Mouse (Mus musculus): ENCODE data around the gene Tln2.

The Tln2 gene

GRCm38 (mm10) chr9:67195306-67195705 lies 364.2 kb downstream of the Tln2 start:
- no peak for DNase-seq

GRCm38 (mm10) chr9:67191488-67192331 lies 367.8 kb downstream of the Tln2 start:
- no peak for DNase-seq

DNA sequence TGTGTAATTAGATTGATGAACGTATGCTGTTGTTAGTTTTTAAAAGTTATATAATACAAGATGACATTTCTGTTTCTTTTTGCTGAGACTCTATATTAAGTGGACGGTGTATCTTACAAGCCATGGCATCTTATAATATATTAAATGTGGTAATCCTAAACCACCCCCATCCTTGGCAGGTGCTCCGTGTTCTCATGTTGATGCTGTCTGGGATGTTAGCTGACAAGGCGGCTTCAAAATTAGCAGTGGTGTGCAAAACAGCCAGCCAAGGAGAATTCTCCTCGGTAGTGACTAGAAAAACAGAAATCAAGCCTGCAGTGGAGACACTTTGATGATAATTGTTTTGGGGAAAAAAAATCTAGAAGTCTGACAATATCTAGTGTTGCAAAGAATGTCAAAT lies 371.8 kb downstream of the Tln2 start:
- DNase-seq = no peak

DNA sequence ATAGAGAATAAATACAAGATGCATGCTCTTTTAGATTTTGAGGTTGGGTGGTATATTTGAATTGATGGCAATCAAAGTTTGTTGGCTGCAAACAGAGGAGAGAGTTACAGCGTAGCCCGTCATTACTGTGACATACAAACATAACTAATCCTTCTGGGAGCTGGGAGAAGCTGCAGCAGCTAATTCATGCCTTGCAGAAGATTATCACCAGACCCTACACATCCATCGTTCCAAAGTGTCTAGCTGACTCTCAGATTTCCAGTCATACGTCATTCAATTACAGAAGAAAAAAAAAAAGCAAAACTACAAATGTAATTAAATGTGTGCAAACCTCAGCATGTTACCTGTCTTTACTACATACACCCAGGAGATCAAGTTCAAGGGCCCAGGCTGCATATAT lies 372.3 kb downstream of the Tln2 start:
- DNase-seq = no peak

- DNase-seq = no peak
Measured at GRCm38 (mm10) chr9:67184556-67184955, 374.9 kb downstream of the Tln2 start.

DNA sequence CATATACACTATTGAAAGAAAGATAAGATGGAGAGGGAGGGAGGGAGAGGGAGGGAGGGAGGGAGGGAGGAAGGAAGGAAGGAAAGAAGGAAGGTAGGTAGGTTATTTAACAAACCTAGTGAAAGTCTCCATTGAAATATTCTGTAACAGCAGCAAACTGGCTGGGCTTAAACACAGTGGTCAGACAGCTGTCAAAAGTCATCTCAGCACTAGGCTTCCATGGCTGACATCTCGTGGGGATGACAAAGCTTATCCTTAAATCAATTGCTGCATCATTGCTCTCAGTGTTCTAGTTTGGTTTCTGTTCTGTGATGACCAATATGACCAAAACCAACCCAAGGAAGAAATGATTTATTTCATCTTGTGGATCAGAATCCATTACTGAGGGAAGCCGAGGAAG lies 376.0 kb downstream of the Tln2 start:
- no peak for DNase-seq

GRCm38 (mm10) chr9:67182006-67182405 lies 377.5 kb downstream of the Tln2 start:
- no peak for DNase-seq

DNA sequence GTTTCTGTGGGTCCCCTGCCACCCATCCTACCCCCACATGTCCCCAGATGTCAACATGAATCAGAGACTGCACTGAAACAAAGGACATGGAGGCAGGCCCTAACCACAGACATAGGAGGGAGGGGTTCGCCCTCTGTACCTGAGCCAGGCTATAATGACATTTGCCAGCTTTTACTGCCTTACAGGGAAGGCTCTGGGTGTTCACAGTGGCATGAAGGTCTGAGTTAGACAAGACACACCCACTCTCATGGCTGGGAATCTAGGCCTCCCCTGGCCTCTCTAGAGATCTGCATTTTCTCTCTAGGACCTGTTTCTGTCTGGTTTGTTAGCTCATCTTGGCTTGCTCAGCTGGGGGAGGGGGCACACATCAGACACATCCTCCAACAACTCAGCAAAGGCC lies 380.8 kb downstream of the Tln2 start:
- DNase-seq = no peak

GRCm38 (mm10) chr9:67178203-67178602 lies 381.3 kb downstream of the Tln2 start:
- no peak for DNase-seq

- no peak for DNase-seq
Measured at GRCm38 (mm10) chr9:67176073-67176472, 383.4 kb downstream of the Tln2 start.

DNA sequence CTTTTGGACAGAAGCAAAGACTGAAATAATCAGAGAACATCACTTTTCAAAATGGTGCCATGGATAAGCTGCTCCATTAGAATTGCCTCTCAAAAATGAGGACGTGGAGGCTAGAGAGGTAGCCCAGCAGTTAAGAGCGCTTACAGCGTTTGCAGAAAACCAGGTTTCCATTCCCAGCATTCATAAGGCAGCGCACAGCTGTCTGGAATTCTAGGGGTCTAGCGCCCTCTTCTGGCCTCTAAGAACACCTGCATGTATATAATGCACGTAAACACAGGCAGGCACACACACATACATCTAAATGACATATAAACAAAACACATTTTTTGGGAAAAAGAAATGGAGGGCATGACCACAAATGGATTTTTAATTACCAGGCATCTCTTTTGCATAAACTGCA lies 385.7 kb downstream of the Tln2 start:
- no peak for DNase-seq

DNA sequence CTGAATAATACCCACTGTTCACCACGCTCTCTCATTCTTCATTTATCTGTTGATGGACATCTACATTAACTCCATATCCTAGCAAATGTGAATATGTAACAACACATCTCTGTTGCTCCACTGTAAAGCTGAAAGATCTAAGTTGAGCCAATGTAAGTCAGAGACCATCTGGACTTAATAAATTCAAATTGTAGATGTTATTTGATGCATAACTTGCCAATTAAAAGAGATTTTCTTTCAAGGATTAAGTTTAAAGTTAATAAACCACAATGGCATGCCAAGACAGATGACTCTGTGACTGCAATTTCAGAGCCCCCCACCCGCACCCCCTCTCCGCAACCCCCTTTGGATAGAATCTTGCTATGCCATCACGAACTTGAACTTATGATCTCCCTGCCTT lies 386.3 kb downstream of the Tln2 start:
- no peak for DNase-seq

- no peak for DNase-seq
Measured at GRCm38 (mm10) chr9:67171409-67171808, 388.1 kb downstream of the Tln2 start.

DNA sequence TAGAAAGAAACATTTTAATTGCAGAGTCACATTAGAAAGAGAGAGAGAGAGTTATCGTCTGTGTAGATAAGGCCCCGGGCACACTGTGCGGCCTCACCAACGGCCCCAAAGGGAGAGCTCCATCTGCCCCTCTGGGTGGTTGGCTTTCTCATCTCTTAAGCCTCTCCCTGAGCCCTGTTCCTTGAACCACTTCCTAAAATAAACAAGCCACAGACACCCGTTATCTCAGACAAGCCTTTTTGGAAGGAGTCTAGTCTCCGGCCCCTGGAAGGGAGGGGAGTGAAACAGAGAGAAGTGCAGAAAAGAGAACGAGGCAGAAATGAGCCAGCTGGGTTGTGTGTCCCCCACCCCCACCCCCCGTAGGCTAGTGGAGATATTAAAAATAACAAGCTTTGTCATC lies 388.7 kb downstream of the Tln2 start:
- no peak for DNase-seq

DNA sequence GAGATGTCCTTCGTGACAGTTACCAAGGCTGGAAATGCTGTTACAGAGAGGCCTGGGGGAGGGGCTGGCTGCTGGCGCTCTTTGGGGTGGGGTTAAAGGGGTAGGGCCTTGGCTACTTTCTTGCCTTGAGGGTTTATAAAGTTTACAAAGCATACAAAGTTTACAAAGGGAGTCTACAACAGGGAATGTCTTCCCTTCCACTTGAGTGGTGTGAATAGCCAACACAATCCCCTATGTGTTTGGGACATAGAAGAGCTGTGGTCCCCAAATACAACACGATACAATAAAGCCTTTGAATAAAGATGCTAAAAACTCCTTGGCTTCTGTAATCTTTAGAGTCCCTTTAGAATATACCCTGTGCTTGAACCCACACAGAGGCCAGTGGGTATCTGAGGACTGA lies 389.5 kb downstream of the Tln2 start:
- no peak for DNase-seq

Data from kidney, postnatal 25 days (tissue).